Mouse (Mus musculus): ENCODE data around the gene Sec24a. TPM values are rescaled to one million over a fixed set of nuclear protein-coding genes. Genes with fewer than 3 reads are reported as not detected.

Gene Sec24a
- polyA plus RNA-seq, 1 experiment from 2014 or later, result 17.7 TPM

Other genes starting within 250 kb of the Sec24a start
- 7.5 and 9.8 TPM in 2 replicates for gene Phykpl, start 178.9 kb downstream of the Sec24a start, polyA plus RNA-seq (2014; fragmentation: Nextera tagmentation; extraction: Ambion mirVana)
- 399 and 421 TPM in 2 replicates for gene Hnrnpab, start 156.8 kb downstream of the Sec24a start, polyA plus RNA-seq (2014; fragmentation: Nextera tagmentation; extraction: Ambion mirVana)
- gene Nhp2, start 143.9 kb downstream of the Sec24a start, polyA plus RNA-seq (2014; fragmentation: Nextera tagmentation; extraction: Ambion mirVana), result 103 and 118 TPM in 2 replicates
- gene Rmnd5b, start 127.7 kb downstream of the Sec24a start, polyA plus RNA-seq (2014; fragmentation: Nextera tagmentation; extraction: Ambion mirVana), result 77.7 and 78.4 TPM in 2 replicates
- 19.9 and 22.4 TPM in 2 replicates for gene N4bp3, start 112.8 kb downstream of the Sec24a start, polyA plus RNA-seq (2014; fragmentation: Nextera tagmentation; extraction: Ambion mirVana)
- 1.1 and 1.2 TPM in 2 replicates for gene D930048N14Rik, start 112.7 kb downstream of the Sec24a start, polyA plus RNA-seq (2014; fragmentation: Nextera tagmentation; extraction: Ambion mirVana)
- 97.7 and 107 TPM in 2 replicates for gene 0610009B22Rik, start 74.8 kb downstream of the Sec24a start, polyA plus RNA-seq (2014; fragmentation: Nextera tagmentation; extraction: Ambion mirVana)
- gene Sar1b, start 53 bp upstream of the Sec24a start, polyA plus RNA-seq (2014; fragmentation: Nextera tagmentation; extraction: Ambion mirVana), result 225 TPM in 2 replicates
- gene Jade2, start 94.0 kb upstream of the Sec24a start, polyA plus RNA-seq (2014; fragmentation: Nextera tagmentation; extraction: Ambion mirVana), result 0.39 and 0.56 TPM in 2 replicates
- gene Cdkn2aipnl, start 204.0 kb upstream of the Sec24a start, polyA plus RNA-seq (2014; fragmentation: Nextera tagmentation; extraction: Ambion mirVana), result 117 and 129 TPM in 2 replicates
- gene Ube2b, start 237.1 kb upstream of the Sec24a start, polyA plus RNA-seq (2014; fragmentation: Nextera tagmentation; extraction: Ambion mirVana), result 150 and 157 TPM in 2 replicates
- 25.9 and 27.0 TPM in 2 replicates for gene Cdkl3, start 240.6 kb upstream of the Sec24a start, polyA plus RNA-seq (2014; fragmentation: Nextera tagmentation; extraction: Ambion mirVana)

Data from hindbrain, embryonic 14.5 days (tissue).